Mouse (Mus musculus) telencephalon, adult 2 months (tissue): Measurements from ENCODE around the gene Ugt1a10.
"Not testable (repeated sequence)": the region's sequence is repeated elsewhere in the genome, so short reads cannot be mapped to it uniquely, and the experiment has no call there.

Source experiments
- DNase-seq: peaks from one replicate; pipeline ENCODE4 v3.0.0-alpha.2; 2011; ENCODE audit warnings: low read depth, low spot score

The Ugt1a10 gene

DNA sequence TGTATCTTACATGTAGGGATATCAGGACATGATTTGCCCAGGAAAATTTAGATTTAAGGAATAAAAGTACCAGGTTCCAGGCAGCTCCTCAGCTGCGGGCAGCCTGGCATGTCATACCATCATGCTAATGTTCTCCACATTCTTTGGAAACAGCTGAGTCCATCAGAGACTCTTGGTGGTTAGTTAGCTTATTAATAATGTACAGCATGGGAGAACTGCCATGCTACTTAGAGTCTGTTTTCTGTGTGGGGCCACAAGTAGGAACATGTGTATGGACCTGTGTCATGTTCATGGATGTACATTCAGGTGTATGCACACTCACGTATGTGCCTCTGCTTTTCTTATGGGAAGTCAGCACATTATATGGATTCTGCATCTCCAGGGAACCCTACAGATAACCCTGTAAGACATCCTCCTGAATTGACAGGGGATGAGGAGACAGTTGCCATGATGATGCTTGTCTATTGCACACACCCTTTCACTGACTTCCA lies 159.3 kb downstream of the Ugt1a10 start:
- no peak for DNase-seq

DNA sequence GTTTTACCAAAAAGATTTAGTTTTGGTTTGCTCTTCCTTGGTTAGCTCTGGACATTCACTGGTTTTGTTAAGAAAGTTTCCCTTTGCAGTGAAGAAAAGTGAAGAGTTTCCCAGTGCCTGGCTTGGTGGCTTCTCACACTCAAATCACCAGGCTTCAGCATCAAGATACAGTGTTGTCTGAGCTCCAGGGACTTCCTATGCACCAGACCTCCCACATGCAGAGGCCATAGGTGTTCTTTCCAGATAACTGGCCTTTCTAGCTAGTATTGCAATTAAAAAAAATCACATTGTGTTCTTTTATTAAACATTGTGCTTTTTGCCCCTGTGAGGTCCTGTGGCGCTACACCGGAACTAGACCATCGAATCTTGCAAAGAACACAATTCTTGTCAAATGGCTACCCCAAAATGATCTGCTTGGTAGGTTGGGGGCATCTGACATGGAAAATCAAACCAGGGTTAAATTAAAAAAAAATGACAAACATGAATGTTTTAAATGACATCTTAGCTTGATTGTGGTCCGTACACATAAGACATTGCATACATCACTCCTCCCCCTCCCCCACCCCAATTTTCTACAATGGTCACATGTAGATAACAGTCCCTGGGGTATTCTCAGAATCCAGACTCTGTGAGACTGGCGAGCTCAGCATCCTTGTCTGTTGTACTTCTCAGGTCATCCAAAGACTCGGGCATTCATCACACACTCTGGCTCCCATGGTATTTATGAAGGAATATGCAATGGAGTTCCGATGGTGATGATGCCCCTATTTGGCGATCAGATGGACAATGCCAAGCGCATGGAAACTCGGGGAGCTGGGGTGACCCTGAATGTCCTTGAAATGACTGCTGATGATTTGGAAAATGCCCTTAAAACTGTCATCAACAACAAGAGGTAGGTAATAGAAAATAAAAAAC lies 160.5 kb downstream of the Ugt1a10 start:
- DNase-seq, result no peak

DNA sequence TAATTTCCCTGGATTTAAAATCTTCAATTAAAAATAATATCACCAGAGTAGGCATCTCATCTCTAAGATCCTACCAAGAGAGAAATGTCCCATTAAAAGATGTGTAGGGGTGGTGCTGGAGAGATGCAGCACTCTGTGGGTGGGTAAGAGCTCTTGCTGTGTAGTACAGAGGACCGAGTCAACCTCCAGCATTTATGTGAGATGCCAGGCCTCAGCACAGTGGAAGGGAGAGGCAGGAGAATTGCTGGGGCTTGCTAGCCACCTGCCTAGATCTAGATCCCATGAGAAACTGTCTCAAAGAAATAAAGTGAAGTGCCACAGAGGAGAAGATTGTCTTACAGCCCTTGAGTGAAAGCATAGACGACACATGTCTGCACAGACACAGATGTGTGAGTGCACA lies 161.4 kb downstream of the Ugt1a10 start:
- no peak for DNase-seq

DNA sequence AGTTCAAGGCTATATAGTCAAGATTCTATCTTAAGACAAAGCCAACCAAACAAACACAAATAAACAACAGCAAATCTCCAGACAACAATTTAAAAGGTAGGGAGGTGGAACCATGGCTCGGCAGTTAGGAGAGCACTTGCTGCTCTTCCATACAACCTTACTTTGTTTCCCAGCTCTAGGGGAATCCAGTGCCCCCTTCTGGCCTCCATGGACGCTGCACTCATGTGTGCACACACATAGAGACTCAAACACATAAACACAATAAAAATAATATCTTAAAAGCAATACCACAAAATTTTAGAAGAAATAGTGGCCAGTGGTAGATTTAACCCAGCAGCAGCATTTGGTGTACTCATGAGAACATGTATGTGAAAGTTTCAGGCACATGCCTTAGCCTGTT lies 162.0 kb downstream of the Ugt1a10 start:
- DNase-seq, result no peak

DNA sequence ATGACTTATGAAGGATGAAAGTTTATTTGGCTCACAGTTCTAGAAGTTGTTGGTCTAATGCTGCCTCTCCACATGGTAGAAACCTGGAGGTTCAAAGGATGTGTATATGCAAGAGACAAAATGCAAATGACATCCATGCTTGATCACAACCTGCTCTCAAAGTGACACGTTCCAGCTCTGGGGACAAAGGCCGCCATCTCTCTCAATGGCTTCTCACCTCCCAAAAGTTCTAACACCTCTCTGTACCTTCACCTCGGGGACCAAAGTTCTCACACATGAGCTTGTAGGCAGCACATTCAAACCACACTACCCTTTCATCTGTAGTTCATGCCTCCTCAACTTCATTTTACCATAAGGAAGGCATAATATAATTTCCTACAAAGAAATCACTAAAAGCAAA lies 162.4 kb downstream of the Ugt1a10 start:
- no peak for DNase-seq

DNA sequence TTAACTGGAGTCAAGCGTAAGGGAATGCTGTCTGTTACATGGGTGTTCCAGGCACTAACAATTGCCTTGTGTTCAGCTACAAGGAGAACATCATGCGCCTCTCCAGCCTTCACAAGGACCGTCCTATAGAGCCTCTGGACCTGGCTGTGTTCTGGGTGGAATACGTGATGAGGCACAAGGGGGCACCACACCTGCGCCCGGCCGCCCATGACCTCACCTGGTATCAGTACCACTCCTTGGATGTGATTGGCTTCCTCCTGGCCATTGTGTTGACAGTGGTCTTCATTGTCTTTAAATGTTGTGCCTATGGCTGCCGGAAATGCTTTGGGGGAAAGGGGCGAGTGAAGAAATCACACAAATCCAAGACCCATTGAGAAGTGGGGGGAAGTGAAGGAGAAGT lies 162.9 kb downstream of the Ugt1a10 start:
- DNase-seq, result no peak

DNA sequence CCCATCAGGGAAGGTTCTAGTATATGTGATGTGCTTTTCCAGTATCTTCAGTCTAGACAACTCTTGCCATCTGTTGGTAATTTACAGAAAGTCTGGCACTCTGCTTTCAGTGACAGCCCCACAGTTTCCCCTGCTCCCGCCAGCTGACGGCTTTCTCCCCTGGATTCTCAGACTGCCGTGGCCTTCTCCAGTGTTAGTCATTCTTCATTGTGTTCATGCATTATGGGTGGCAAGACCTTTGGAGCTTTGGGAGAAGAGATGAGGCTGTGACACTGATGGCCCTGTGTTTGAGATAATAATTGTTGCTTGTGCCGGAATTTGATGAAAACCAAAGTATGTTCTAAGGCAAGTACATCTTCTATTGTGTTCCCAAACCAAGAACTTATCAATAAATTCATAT lies 163.4 kb downstream of the Ugt1a10 start:
- no peak for DNase-seq

DNA sequence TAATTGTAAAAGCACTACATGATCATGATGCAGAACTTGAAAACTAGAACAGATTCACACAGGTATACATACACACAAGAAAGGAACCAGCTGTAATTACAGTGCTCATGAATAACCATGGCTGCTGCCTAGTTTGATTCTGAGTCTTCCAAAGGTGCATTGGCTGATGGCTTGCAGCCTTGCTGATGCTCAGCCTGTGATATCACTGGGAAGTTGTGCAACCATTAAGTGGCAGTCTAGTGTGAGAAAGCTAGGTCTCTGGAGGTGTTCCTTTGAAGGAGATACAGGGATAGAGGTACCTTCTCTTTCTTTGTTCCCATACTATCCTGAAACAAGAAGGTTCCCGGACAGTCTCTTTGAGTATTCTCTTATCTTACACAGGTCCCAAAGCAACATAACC lies 163.9 kb downstream of the Ugt1a10 start:
- DNase-seq, result no peak

DNA sequence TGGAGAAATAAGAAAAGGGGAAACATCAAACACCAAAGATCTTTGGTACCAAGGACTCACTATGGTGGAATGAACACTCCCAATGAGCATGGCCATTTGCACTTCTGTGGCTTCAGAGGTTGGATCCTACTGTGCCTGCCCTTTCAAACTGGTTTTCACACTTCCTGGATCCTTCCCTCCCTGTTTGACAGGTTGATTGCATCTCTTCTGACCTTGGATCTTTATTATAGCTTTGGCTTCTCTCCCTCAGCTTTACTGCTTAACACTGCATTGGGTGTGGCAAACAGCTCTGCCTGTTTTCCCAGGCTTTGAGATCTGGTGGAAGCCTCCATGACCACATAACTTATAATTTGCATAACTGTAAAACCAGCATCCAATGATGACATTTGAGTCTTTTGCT lies 165.1 kb downstream of the Ugt1a10 start:
- no peak for DNase-seq

DNA sequence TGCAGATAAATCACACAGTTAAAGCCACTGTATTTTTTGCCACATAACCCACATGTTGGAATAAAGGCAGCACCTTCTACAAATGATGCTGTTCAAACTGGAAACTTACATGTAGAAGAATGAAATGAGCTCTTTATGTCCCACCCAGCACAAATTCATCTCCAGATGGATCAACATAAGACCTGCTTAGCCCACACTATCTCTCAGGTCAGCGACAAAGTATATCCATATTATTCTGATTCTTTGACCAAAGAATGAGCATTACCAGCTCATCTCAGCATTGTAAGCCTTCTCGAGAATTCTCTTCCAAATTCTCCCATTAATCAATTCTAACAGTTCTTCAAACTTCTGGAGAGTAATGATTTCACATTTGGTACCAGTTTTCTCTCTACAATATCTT lies 167.0 kb downstream of the Ugt1a10 start:
- no peak for DNase-seq

DNA sequence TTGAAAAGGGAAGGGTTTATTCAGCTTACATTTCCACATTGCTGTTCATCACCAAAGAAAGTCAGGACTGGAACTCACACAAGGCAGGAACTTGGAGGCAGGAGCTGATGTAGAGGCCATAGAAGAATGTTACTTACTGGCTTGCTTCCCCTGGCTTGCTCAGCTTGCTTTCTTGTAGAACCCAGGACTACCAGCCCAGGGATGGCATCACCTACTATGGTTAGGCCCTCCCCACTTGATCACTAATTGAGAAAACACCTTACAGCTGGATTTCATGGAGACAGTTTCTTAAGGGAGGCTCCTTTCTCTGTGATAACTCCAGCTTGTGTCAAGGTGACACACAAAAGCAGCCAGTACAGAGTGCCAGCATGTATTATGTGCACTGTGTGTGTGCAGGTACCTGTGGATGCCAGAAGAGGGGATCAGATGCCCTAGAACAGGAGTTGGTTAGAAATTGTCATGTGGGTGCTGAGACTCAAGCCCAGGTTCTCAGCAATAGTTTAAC lies 167.9 kb downstream of the Ugt1a10 start:
- not testable (repeated sequence) for DNase-seq

DNA sequence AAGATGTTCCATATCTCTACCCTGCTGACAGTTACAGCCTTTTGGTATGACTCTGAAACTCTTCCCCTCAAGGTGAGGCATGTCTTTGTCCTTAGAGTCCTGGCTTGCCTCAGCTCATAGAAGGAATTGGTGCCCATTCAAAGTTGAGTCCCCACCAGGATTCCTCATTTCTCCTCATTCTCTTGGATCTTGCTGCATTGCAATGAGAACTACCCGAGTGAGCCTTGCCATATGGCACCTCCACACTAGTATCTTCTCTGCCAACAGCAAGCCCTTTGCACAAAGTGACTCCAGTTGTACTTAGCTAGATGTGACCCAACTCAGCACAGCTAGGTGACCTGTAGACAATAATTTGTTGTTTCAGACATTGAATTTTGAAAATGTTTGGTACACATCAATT lies 168.4 kb downstream of the Ugt1a10 start:
- DNase-seq, result no peak

DNA sequence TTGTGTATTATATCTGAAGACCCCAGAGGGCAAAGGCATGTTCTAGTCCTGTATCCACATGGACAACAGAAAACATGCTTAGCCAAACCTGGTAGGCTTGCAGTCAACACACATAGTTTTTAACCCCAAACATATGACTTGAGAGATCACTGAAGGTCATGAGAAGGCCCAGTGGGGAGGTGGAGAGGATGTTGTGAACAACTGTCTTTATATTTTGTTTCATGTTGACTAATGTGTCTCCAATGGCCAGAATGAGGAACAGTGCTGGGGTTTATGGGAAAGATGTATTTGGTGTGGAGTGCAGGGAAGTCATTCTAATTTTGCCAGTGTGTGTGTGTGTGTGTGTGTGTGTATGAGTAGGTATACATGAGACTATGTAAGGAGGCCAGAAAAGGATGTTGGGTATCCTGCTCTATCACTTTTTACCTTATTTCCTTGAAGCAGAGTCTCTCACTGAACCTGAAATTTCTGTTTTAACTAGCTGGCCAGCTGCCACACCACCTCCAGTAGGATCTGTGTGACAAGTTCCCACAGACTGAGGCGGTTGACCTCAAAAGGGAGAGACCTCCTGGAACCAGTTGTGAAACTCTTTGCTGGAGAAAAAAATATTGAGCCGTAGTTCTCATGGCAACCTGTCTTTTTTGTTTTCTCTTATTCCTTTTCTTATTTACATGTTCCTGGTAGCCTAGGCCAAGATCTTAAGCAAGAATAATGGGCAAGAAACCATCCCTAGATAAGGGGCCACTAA lies 169.0 kb downstream of the Ugt1a10 start:
- no peak for DNase-seq

DNA sequence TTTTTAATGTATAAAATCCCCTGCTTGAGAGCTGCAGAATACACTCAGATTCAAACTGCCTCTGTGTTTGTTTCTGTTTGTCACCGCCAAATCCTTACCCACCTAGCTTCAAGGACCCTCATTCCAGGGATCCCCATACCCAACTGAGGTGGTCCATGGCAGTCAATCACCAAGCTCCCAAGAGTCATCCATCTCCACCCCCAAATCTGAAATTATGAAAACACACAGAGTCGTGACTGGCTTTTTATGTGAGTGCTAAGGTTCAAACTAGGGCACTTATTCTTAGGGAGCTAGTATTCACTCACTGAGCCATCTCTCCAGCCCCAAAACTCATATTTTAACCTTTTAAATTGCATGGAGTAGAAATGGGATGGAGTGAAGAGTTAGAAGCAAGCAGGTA lies 170.1 kb downstream of the Ugt1a10 start:
- DNase-seq, result not testable (repeated sequence)

DNA sequence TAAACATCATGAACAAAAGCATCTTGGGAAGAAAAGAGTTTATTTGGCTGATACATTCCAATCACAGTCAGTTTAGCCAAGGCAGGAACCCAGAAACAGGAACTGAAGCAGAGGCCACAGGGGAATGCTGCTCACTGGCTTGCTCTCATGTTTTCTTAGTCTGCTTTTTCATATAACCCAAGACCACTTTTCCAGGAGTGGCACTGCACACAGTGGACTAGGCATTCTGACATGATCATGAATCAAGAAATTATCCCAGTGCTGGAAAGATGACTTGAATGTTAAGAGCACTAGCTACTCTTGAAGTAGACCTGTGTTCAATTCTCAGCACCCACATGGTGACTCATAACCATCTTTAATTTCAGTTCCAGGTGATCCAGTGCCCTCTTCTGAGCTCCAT lies 170.6 kb downstream of the Ugt1a10 start:
- no peak for DNase-seq

DNA sequence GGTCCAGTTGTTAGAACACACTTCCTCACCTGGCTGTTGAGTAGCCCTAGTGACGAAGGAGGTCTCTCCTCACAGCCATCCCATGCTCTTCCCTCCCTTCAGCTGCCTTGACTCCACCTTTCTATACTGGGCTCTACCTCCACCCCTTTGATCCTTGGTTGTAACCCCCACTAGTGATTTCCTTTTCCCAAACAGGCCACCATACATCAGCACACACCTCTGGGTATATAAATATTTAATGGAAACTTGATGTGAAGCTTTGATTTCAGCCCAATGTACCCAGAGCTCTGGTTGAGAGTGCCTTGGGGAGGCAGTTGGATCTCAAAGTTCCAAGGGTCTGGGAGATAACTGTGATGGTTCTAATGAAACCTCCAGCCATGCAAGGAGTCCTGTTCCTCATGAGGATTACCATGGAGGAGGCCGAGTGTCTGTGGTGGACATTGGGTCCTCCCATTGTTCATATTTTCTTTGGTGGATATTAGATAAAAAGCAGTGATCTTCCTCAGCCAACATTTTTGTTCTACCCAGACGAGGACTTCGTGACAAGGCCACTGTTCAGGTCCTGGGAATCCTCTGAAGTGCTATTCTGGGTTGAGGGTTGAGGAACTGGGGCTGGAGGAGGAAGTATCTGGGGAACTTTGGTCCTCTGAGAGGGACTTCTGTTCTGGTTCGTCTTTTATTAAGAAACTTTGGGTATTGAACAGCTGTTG lies 171.6 kb downstream of the Ugt1a10 start, which contains the start of gene Mroh2a:
Gene Mroh2a, plus strand, starts transcription at position 317 of the 710 bp plus-strand sequence.
- peak; percentile 31 for DNase-seq

DNA sequence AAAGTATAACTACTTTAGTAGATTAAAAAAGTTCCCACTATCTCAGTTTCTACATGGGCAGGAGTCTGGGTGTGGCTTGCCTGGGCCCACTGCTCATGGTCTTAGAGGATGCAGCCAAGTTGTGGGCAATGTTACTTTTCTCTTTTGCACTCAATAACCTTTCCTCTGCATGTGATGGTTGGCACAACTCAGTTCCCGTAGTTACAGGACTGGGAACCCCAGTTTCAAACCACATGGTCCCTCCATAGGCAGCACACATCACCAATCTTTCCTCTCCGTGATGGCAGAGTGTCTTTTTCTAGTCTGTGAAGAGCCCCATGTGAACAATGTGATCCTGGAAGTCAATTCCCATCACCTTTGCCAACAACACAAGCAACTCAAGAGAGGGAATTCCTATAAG lies 172.3 kb downstream of the Ugt1a10 start:
- DNase-seq, result no peak

DNA sequence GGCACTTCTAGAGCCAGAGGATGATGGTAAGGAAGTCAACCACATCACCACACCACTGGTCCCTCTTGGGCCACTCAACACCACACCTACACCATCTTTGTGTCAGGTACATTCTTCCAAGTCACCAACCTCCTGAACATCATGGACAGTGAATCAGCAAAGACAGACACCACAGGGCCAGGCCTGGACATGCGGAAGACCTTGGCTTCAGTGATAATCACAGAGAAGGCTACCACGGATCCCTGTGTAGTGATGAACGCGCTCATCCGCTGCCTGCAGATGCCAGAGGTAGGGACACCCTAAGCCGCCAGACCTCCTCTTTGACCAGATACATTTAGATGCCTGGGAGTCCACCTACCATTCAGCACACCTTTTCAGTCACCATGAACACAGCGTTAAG lies 172.9 kb downstream of the Ugt1a10 start:
- DNase-seq, result no peak

DNA sequence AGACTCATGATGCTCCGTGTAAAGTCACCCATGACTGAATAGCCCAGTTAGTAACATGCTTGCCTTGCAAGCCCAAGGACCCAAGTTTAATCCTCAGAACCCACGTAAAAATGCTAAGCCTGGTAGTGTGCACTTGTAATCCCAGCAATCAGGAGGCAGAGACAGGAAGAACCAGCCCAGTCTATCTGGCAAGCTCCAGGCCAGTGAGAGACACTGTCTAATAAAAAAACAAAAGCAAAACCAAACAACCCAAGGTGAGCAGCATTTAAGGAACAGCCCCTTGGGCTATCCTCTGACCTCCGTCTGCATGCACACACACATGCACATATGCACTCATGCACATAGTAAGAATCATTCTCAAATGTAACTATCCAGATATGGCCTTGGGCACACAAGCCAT lies 174.4 kb downstream of the Ugt1a10 start:
- DNase-seq, result no peak

DNA sequence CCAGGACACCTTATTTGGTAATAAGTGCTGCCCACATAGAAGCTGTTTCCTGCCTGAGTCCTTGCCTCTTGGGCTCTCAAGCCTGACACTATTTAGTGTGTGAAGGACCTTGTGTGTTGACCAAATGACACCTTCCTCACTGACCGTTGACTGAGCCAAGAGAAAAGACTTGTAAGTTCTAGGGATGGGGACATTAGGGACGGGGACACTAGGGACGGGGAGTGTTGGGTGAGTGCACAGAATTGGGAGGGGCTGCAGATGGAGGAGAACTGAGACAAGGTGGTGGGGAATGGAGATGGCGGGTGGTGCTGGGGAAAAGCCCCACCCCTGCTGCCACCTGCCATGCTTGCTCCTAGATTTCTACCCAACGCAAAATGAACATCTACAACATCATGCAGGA lies 174.8 kb downstream of the Ugt1a10 start:
- no peak for DNase-seq

DNA sequence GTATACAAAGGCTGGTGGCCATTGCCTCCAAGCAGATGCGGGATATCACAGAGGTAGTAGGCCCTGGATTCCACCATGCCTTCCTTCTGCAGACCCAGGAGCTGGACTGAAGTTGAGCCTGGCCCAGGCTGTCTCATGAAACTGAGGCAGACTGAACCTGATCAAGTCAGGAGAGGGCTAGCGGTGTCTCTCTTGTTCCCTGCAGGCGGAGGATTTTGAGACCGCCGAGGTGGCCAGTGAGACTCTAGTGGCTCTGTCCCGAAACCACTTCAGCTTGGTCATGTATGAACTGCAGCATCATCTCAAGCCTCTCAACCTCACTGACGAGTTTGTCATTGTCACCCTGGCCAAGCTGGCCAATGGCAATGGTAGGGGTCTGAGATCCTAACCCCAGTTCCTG lies 175.2 kb downstream of the Ugt1a10 start:
- DNase-seq, result no peak
